Mouse (Mus musculus) layer of hippocampus, postnatal 10 days (tissue): ENCODE results near the gene Psmb3. TPM values are rescaled to one million over a fixed set of nuclear protein-coding genes. Genes with fewer than 3 reads are reported as not detected.
"Not testable (repeated sequence)": the region's sequence is repeated elsewhere in the genome, so short reads cannot be mapped to it uniquely, and the experiment has no call there.

ENCODE experiments used
- DNase-seq, 2 experiments: peaks; one replicate each; pipeline ENCODE4 v3.0.0; 2021; ENCODE audit warnings: low spot score in 2 of 2
- total RNA-seq, 2 experiments: library from RNA; stranded (reverse); gene quantifications; 2 replicates each; pipeline ENCODE4 v1.2.3; 2021

The Psmb3 gene
- total RNA-seq, 2 experiments from 2014 or later = 146 to 170 TPM

GRCm38 (mm10) chr11:97714784-97715760 lies 11.9 kb downstream of the Psmb3 start:
- no peak for DNase-seq

GRCm38 (mm10) chr11:97716021-97716420 lies 12.8 kb downstream of the Psmb3 start:
- DNase-seq = no peak

GRCm38 (mm10) chr11:97717369-97718280 lies 14.4 kb downstream of the Psmb3 start:
- no peak for DNase-seq

- DNase-seq = no peak
Observed at GRCm38 (mm10) chr11:97718281-97718860, 15.2 kb downstream of the Psmb3 start.

- no peak for DNase-seq
Observed at GRCm38 (mm10) chr11:97719041-97719440, 15.8 kb downstream of the Psmb3 start.

GRCm38 (mm10) chr11:97721338-97721737 lies 18.1 kb downstream of the Psmb3 start:
- DNase-seq = no peak

GRCm38 (mm10) chr11:97723709-97724108 lies 20.5 kb downstream of the Psmb3 start:
- no peak for DNase-seq

- no peak for DNase-seq
Observed at GRCm38 (mm10) chr11:97728311-97728710, 25.1 kb downstream of the Psmb3 start.

GRCm38 (mm10) chr11:97728730-97729129 lies 25.5 kb downstream of the Psmb3 start:
- no peak for DNase-seq

GRCm38 (mm10) chr11:97733689-97734088 lies 30.5 kb downstream of the Psmb3 start:
- no peak for DNase-seq

- DNase-seq = not testable (repeated sequence)
Observed at GRCm38 (mm10) chr11:97734810-97735209, 31.6 kb downstream of the Psmb3 start.

- DNase-seq = no peak
Observed at GRCm38 (mm10) chr11:97736645-97737044, 33.4 kb downstream of the Psmb3 start.

GRCm38 (mm10) chr11:97737600-97737999 lies 34.4 kb downstream of the Psmb3 start:
- no peak for DNase-seq

GRCm38 (mm10) chr11:97738703-97739102 lies 35.5 kb downstream of the Psmb3 start:
- DNase-seq = no peak

- no peak for DNase-seq
Observed at GRCm38 (mm10) chr11:97739155-97739554, 36.0 kb downstream of the Psmb3 start.

GRCm38 (mm10) chr11:97740190-97740589 lies 37.0 kb downstream of the Psmb3 start:
- peak in 1 of 2 experiments; percentile 41 for DNase-seq

GRCm38 (mm10) chr11:97742157-97742556 lies 39.0 kb downstream of the Psmb3 start:
- DNase-seq = no peak

GRCm38 (mm10) chr11:97742591-97742990 lies 39.4 kb downstream of the Psmb3 start:
- DNase-seq = no peak

GRCm38 (mm10) chr11:97743423-97743822 lies 40.2 kb downstream of the Psmb3 start:
- DNase-seq = no peak

GRCm38 (mm10) chr11:97744063-97744717 lies 41.0 kb downstream of the Psmb3 start, which contains the start of gene Pip4k2b:
TSS of gene Pip4k2b (minus strand) at chr11:97744704.
- DNase-seq = no peak
